Mouse (Mus musculus): ENCODE measurements around the gene Miga2. TPM values are rescaled to one million over a fixed set of nuclear protein-coding genes. Genes with fewer than 3 reads are reported as not detected.

Miga2 gene
- polyA plus RNA-seq, 1 experiment from 2014 or later: 22.0 TPM

DNA sequence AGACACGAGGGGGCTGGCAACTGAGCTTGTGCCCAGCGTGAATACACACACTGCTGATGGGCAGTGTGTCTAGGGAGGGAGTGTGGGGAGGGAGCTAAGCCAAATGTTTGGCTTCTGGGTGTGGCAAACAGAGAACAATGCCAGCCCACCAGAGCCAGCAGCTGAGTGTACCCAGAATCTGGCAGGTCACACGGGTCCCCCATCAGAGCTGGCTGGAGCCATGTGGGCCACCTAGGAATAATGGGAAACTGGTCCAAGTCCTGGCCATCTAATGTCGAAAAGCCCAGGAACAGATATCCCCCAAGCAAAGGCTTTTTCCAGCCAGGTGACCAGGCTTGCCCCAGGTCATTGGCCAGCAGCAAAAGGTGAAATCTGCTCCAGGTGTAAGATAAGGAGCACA lies 8.2 kb upstream of the Miga2 start:
- no peak overlapping the region for H3K4me3 ChIP-seq (ENCODE audit: low read depth, low read length)
- no peaks in the 10 kb centered on the region for H3K27me3 ChIP-seq (replicated peaks; ENCODE audit: control insufficient read depth, insufficient read depth, low read length)
- H3K9ac ChIP-seq (ENCODE audit: low read length): no peak overlapping the region
- no peak for DNase-seq (ENCODE audit: low spot score)
- peaks cover 26% of the 10 kb centered on the region for H3K4me1 ChIP-seq (replicated peaks; ENCODE audit: control insufficient read depth, insufficient read depth, low read length)
- peaks cover 20% of the 10 kb centered on the region for H3K36me3 ChIP-seq (ENCODE audit: control insufficient read depth, insufficient read depth, low read length)
- H3K4me2 ChIP-seq (ENCODE audit: low read length): no peak overlapping the region
- WGBS: 67% methylated on average over 4 of the region's 4 CpGs
- ATAC-seq (replicated peaks; ENCODE audit: low FRiP score, low TSS enrichment, low read depth): no peak
- no peaks in the 10 kb centered on the region for H3K9me3 ChIP-seq (ENCODE audit: control insufficient read depth, low read length)
- H3K27ac ChIP-seq (ENCODE audit: low read depth): peak overlapping the region; percentile 43; the same call in 1 of the 2 replicates

DNA sequence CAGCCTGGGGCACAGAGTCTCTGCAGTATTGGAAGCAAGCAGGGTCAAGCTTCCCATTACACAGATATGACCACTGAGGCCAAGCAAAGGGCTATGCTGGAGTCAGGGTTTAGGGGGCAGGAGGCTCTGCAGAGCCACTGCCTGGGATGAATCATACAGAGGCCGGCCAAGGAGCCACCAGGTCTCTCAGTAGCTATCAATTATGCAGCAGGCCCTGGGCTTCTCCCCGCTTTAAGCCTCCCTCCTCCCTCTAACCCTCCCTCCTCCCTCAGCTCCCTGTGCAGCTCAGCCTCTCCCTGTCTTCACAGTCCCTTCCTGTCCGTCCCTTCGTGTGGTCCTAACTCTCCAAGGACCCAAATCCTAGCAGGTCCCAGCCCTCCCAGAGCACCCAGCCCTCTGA lies 7.8 kb upstream of the Miga2 start:
- no peak overlapping the region for H3K4me2 ChIP-seq (ENCODE audit: low read length)
- H3K9me3 ChIP-seq (ENCODE audit: control insufficient read depth, low read length): no peaks in the 10 kb centered on the region
- no peak overlapping the region for H3K4me3 ChIP-seq (ENCODE audit: low read depth, low read length)
- no peaks in the 10 kb centered on the region for H3K27me3 ChIP-seq (replicated peaks; ENCODE audit: control insufficient read depth, insufficient read depth, low read length)
- DNase-seq (ENCODE audit: low spot score) (no peak), ATAC-seq (replicated peaks; ENCODE audit: low FRiP score, low TSS enrichment, low read depth) (no peak)
- H3K36me3 ChIP-seq (ENCODE audit: control insufficient read depth, insufficient read depth, low read length): peaks cover 20% of the 10 kb centered on the region
- no peak overlapping the region for H3K27ac ChIP-seq (ENCODE audit: low read depth)
- H3K9ac ChIP-seq (ENCODE audit: low read length): no peak overlapping the region
- H3K4me1 ChIP-seq (replicated peaks; ENCODE audit: control insufficient read depth, insufficient read depth, low read length): peaks cover 26% of the 10 kb centered on the region
- WGBS: 38% methylated on average over 4 of the region's 4 CpGs

- Histone ChIP-seq H3K4me2 (ENCODE audit: low read length) (no peak overlapping the region), H3K36me3 (ENCODE audit: control insufficient read depth, insufficient read depth, low read length) (peaks cover 20% of the 10 kb centered on the region), H3K9me3 (ENCODE audit: control insufficient read depth, low read length) (no peaks in the 10 kb centered on the region), H3K4me1 (replicated peaks; ENCODE audit: control insufficient read depth, insufficient read depth, low read length) (peaks cover 26% of the 10 kb centered on the region), H3K27ac (ENCODE audit: low read depth) (no peak overlapping the region), H3K9ac (ENCODE audit: low read length) (no peak overlapping the region), H3K4me3 (ENCODE audit: low read depth, low read length) (no peak overlapping the region), H3K27me3 (replicated peaks; ENCODE audit: control insufficient read depth, insufficient read depth, low read length) (no peaks in the 10 kb centered on the region)
- DNase-seq (ENCODE audit: low spot score) (no peak), ATAC-seq (replicated peaks; ENCODE audit: low FRiP score, low TSS enrichment, low read depth) (no peak)
- WGBS: 65% methylated on average over 9 of the region's 9 CpGs
Measured at GRCm38 (mm10) chr2:30356906-30357305, 7.1 kb upstream of the Miga2 start.

DNA sequence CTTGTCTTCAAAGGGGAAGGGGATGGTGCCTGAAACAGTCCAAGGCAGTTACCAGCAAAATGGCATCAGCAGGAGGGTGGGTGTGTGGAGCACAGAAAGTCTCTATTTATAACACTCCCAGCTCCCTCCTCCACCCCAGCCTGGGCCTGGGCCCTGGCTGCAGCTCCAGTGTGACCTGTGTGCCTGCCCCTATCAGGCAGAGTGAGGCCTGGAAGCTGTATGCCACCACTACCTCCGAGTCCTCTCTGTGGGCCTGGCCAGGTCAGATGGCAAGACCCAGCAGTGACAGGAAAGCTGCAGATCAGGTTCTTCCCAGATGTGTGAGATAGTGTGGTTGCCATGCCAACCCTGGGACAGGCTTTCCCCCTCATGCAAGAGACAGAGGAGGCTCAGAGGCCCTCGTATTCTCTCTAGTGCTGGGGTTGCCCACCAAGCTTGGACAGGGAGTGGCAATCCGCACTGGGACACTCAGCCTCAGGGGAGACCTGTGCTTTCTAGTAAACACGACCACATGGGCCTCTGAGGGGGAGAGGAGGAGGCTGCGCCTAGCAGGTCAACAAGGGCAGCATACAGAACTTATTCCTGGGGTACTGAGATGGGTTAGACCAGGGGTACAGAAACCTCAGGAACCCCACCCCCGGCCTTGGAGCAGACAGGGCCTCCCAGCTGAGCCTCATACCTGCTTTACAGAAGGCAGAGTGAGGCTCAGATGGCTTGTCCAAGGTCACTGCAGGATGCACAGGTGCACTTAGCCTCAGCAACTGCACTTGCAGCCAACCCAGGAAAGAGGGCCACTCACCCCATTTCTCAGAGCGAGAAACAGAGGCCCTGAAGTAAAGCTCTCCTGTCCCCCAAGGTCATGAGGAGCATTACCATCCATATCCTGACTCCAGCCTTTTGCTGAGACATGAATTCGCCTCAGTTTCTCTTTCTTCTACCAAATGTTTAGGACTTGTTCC lies 6.2 kb upstream of the Miga2 start:
- Histone ChIP-seq H3K4me2 (ENCODE audit: low read length) (peak overlapping the region; percentile 88), H3K4me3 (ENCODE audit: low read depth, low read length) (peak overlapping the region; percentile 72), H3K27me3 (replicated peaks; ENCODE audit: control insufficient read depth, insufficient read depth, low read length) (no peaks in the 10 kb centered on the region), H3K36me3 (ENCODE audit: control insufficient read depth, insufficient read depth, low read length) (peaks cover 18% of the 10 kb centered on the region), H3K27ac (ENCODE audit: low read depth) (no peak overlapping the region), H3K9ac (ENCODE audit: low read length) (no peak overlapping the region; the same call in 1 of the 2 replicates), H3K9me3 (ENCODE audit: control insufficient read depth, low read length) (no peaks in the 10 kb centered on the region), H3K4me1 (replicated peaks; ENCODE audit: control insufficient read depth, insufficient read depth, low read length) (peaks cover 26% of the 10 kb centered on the region)
- 42% methylated on average over 8 of the region's 8 CpGs for WGBS
- DNase-seq (ENCODE audit: low spot score) (peak; percentile 64), ATAC-seq (replicated peaks; ENCODE audit: low FRiP score, low TSS enrichment, low read depth) (peak; percentile 10; the same call in 1 of the 2 replicates)

GRCm38 (mm10) chr2:30358533-30359531 lies 5.2 kb upstream of the Miga2 start, which contains the start of gene Sh3glb2:
TSS of gene Sh3glb2 (minus strand) at chr2:30359337.
- H3K4me3 ChIP-seq (ENCODE audit: low read depth, low read length): peak within 1 kb of the TSS; percentile 72
- H3K27ac ChIP-seq (ENCODE audit: low read depth): peak within 1 kb of the TSS; percentile 43; the same call in 1 of the 2 replicates
- DNase-seq (ENCODE audit: low spot score): peak; percentile 88
- H3K4me1 ChIP-seq (replicated peaks; ENCODE audit: control insufficient read depth, insufficient read depth, low read length): peaks cover 26% of the 10 kb centered on the region
- H3K27me3 ChIP-seq (replicated peaks; ENCODE audit: control insufficient read depth, insufficient read depth, low read length): no peaks in the 10 kb centered on the region
- ATAC-seq (replicated peaks; ENCODE audit: low FRiP score, low TSS enrichment, low read depth): peak; percentile 66
- WGBS: 2% methylated on average over 71 of the region's 73 CpGs
- H3K36me3 ChIP-seq (ENCODE audit: control insufficient read depth, insufficient read depth, low read length): peaks cover 8% of the 10 kb centered on the region
- no peaks in the 10 kb centered on the region for H3K9me3 ChIP-seq (ENCODE audit: control insufficient read depth, low read length)
- H3K4me2 ChIP-seq (ENCODE audit: low read length): peak within 1 kb of the TSS; percentile 88
- H3K9ac ChIP-seq (ENCODE audit: low read length): peak within 1 kb of the TSS; percentile 69

DNA sequence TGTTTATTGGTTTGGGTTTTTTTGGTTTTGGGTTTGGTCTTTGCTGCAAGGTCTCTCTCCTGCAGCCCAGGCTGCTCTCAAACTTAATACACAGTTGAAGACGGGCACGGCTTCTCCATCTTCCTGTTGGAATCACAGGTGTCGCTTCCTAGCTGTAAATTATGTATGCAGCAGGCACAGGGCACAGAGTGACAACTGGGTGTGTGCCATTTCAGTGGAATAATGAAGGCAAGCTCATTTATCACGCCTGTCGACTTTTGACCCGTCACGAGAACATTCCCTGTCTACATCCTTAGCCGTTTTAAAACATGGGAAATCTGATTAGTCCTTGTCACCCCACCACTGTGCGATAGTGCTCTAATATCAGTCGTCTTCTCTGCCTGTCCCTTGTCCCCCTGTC lies 3.4 kb upstream of the Miga2 start:
- DNase-seq (ENCODE audit: low spot score): no peak
- Histone ChIP-seq H3K27me3 (replicated peaks; ENCODE audit: control insufficient read depth, insufficient read depth, low read length) (no peaks in the 10 kb centered on the region), H3K36me3 (ENCODE audit: control insufficient read depth, insufficient read depth, low read length) (no peaks in the 10 kb centered on the region), H3K9me3 (ENCODE audit: control insufficient read depth, low read length) (no peaks in the 10 kb centered on the region), H3K9ac (ENCODE audit: low read length) (no peak overlapping the region), H3K4me3 (ENCODE audit: low read depth, low read length) (no peak overlapping the region), H3K4me2 (ENCODE audit: low read length) (no peak overlapping the region), H3K27ac (ENCODE audit: low read depth) (no peak overlapping the region), H3K4me1 (replicated peaks; ENCODE audit: control insufficient read depth, insufficient read depth, low read length) (peaks cover 36% of the 10 kb centered on the region)
- no peak for ATAC-seq (replicated peaks; ENCODE audit: low FRiP score, low TSS enrichment, low read depth)
- 60% methylated on average over 10 of the region's 10 CpGs for WGBS

DNA sequence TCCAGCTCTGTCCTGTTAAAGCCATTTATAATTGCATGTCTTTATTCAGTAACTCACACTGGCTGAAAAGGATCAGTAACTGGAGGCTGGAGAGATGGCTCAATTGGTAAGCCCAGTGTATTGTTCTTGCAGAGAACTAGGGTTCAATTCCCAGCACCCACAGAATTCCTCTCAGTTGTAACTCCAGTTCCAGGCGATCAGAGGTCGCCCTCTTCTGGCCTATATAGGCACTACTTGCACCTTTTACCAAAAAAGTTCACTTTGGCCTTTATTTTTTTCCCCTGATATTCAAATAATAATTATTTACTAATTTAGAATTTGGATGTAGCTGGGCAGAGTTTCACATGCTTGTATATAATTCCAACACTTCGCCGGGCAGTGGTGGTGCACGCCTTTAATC lies 1.2 kb upstream of the Miga2 start:
- Histone ChIP-seq H3K27me3 (replicated peaks; ENCODE audit: control insufficient read depth, insufficient read depth, low read length) (no peaks in the 10 kb centered on the region), H3K9me3 (ENCODE audit: control insufficient read depth, low read length) (no peaks in the 10 kb centered on the region), H3K4me1 (replicated peaks; ENCODE audit: control insufficient read depth, insufficient read depth, low read length) (peaks cover 23% of the 10 kb centered on the region), H3K36me3 (ENCODE audit: control insufficient read depth, insufficient read depth, low read length) (peaks cover 8% of the 10 kb centered on the region), H3K4me2 (ENCODE audit: low read length) (no peak overlapping the region), H3K4me3 (ENCODE audit: low read depth, low read length) (no peak overlapping the region), H3K27ac (ENCODE audit: low read depth) (no peak overlapping the region), H3K9ac (ENCODE audit: low read length) (no peak overlapping the region)
- WGBS: 74% methylated on average over 5 of the region's 5 CpGs
- DNase-seq (ENCODE audit: low spot score) (no peak), ATAC-seq (replicated peaks; ENCODE audit: low FRiP score, low TSS enrichment, low read depth) (no peak)

DNA sequence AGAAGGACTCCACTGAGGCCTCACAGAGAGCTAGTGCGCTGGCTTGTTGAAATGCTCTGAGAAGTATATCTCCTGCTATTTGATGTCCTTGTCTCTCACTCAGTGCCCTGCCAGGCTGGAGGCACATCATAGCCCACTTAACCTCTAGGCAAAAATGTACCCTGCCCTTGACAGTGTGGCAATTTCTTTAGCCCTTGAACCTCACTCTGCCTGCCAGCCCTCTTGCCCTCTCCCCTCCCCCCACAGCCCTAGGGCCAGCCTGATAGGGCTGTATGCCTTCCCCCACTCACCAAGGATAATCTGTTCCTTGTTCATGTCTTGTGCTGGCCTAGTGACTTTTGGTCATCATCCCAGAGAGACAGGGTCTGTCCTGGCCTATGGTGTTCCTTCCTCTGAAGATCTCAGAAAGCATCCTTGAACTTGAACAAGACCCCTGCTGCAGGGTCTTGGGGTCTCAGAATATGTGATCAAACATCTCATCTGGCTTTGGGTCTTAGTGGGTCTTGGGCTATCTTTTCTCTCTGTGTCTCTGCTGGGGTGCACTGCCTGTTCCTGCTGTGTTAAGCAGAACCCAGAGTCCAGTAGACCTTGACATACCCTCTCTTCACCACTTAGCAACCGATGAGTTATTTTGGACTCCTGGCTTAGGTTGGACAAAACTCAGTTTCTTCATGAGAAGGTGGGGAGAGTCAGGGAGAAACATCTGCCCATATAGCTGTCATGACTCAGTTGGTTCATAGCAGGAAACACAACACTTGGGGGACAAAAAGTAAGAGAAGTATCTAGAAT lies 1.4 kb downstream of the Miga2 start:
- H3K9me3 ChIP-seq (ENCODE audit: control insufficient read depth, low read length): no peaks in the 10 kb centered on the region
- no peak overlapping the region for H3K27ac ChIP-seq (ENCODE audit: low read depth)
- 78% methylated on average over 2 of the region's 2 CpGs for WGBS
- no peaks in the 10 kb centered on the region for H3K27me3 ChIP-seq (replicated peaks; ENCODE audit: control insufficient read depth, insufficient read depth, low read length)
- peaks cover 34% of the 10 kb centered on the region for H3K36me3 ChIP-seq (ENCODE audit: control insufficient read depth, insufficient read depth, low read length)
- no peak for DNase-seq (ENCODE audit: low spot score)
- H3K4me3 ChIP-seq (ENCODE audit: low read depth, low read length): peak overlapping the region; percentile 97
- peak overlapping the region; percentile 72 for H3K9ac ChIP-seq (ENCODE audit: low read length)
- peaks cover 10% of the 10 kb centered on the region for H3K4me1 ChIP-seq (replicated peaks; ENCODE audit: control insufficient read depth, insufficient read depth, low read length)
- peak overlapping the region; percentile 95 for H3K4me2 ChIP-seq (ENCODE audit: low read length)
- no peak for ATAC-seq (replicated peaks; ENCODE audit: low FRiP score, low TSS enrichment, low read depth)

Measured in intestine, embryonic 14.5 days (tissue).